Mouse (Mus musculus): ENCODE results near the gene Cngb1. TPM values are rescaled to one million over a fixed set of nuclear protein-coding genes. Genes with fewer than 3 reads are reported as not detected.

Gene Cngb1
- polyA plus RNA-seq, 1 experiment from 2014 or later = 0.59 TPM

DNA sequence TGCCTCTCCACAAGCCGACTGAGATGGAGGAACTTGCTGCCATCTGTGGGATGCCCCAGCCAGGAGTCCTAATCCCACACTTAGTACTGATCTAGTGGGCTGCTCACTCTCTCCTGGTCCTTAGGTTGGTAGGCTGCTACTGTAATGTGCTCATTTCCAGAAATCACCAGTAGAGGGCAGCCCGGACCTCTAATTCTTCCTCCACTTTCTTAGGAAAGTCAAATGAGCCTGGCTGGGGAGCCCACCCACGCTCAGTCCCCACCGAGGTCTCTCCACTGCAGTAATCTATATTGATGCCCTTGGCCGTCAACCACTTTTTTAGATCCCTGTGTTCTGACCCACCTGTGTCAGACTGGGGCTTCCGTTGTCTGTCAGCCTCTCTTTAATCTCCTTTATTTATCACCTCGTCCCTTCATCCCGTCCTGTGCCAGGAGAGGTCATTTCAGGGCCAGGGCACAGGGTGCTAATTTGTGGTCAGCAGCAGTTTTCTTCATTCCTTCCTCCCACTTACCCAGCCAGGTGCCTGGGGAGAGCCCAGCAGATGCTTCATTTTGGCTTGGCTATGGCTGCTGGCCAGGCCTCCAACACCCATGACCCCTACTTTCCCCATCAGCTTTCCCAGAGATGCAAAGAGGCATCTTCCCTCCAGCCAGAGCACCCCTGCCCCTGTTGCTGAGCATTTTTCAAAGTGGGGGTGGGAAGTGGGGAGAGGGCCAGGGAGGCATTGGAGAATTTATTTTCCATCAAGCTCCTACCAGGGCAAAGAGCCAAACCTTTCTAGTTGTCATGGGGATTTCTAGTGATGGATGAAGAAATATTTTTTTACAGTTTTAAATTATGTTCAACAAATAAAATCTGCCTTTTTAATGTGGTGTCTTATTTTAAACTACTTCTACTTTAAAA lies 40.5 kb upstream of the Cngb1 start:
- Histone ChIP-seq H3K4me3 (replicated peaks; ENCODE audit: low read depth, low read length) (no peak overlapping the region), H3K27me3 (ENCODE audit: control insufficient read depth, insufficient read depth, low read length) (no peaks in the 10 kb centered on the region), H3K36me3 (ENCODE audit: control insufficient read depth, insufficient read depth, low read length) (peaks cover 21% of the 10 kb centered on the region), H3K9ac (replicated peaks; ENCODE audit: low read length) (no peak overlapping the region), H3K4me1 (ENCODE audit: control insufficient read depth, insufficient read depth, low read length) (0 out of 2 replicates have a peak, but pooled peaks cover 6% of the 10 kb centered on the region), H3K9me3 (ENCODE audit: control insufficient read depth, low read length) (no peaks in the 10 kb centered on the region), H3K27ac (replicated peaks; ENCODE audit: low read depth, low read length) (no peak overlapping the region), H3K4me2 (ENCODE audit: low read length) (no peak overlapping the region)
- 32% methylated on average over 8 of the region's 8 CpGs for WGBS
- ATAC-seq (ENCODE audit: low FRiP score, low TSS enrichment) = peak; percentile 51; the same call in 1 of the 2 replicates
- peak; percentile 91 for DNase-seq

DNA sequence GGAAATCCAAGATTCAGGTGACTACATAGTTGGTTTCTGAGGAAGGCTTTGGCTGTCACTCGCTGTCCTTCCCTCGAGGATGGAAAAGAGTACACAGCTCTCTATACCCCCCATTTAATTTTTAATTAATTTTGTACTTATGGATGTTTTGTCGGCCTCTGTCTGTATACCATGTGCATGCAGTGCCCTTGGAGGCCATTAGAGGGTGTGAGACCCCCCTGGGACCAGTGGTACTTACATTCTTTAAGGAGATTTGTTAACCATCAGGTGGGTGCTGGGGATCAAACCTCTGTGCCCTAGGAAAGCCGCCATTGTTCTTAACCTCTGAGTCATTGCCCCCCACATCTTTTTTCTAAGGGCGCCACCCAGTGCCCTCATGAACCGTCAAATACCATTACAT lies 38.3 kb upstream of the Cngb1 start:
- Histone ChIP-seq H3K27ac (replicated peaks; ENCODE audit: low read depth, low read length) (no peak overlapping the region), H3K4me1 (ENCODE audit: control insufficient read depth, insufficient read depth, low read length) (no peaks in the 10 kb centered on the region), H3K27me3 (ENCODE audit: control insufficient read depth, insufficient read depth, low read length) (no peaks in the 10 kb centered on the region), H3K36me3 (ENCODE audit: control insufficient read depth, insufficient read depth, low read length) (peaks cover 29% of the 10 kb centered on the region), H3K4me3 (replicated peaks; ENCODE audit: low read depth, low read length) (no peak overlapping the region), H3K9me3 (ENCODE audit: control insufficient read depth, low read length) (no peaks in the 10 kb centered on the region), H3K4me2 (ENCODE audit: low read length) (no peak overlapping the region), H3K9ac (replicated peaks; ENCODE audit: low read length) (no peak overlapping the region)
- DNase-seq = no peak
- WGBS = 78% methylated on average over 6 of the region's 6 CpGs
- ATAC-seq (ENCODE audit: low FRiP score, low TSS enrichment) = no peak

DNA sequence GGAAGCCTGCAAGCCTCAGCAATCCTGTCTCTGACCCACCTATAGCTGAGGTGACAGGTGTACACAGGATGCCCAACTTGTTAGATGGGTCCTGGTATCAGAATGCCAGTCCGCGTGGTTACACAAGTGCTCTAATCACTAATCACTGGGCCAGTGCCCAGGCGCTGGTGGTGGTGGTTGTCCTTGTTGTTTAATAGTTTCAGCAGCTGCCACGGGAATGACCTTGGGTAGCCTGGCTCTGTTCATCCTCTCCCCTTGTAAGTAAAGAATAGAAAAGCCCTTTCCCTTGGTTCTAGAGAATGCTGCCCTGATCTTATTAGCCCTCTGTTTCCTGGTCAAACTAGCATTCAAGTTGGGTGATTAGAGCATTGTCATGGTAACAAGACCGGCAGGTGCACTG lies 35.3 kb upstream of the Cngb1 start:
- H3K4me1 ChIP-seq (ENCODE audit: control insufficient read depth, insufficient read depth, low read length) = no peaks in the 10 kb centered on the region
- no peak overlapping the region for H3K27ac ChIP-seq (replicated peaks; ENCODE audit: low read depth, low read length)
- no peak for DNase-seq
- H3K9ac ChIP-seq (replicated peaks; ENCODE audit: low read length) = no peak overlapping the region
- no peak overlapping the region for H3K4me3 ChIP-seq (replicated peaks; ENCODE audit: low read depth, low read length)
- H3K36me3 ChIP-seq (ENCODE audit: control insufficient read depth, insufficient read depth, low read length) = peaks cover 48% of the 10 kb centered on the region
- no peaks in the 10 kb centered on the region for H3K27me3 ChIP-seq (ENCODE audit: control insufficient read depth, insufficient read depth, low read length)
- WGBS = 69% methylated on average over 5 of the region's 5 CpGs
- ATAC-seq (ENCODE audit: low FRiP score, low TSS enrichment) = no peak
- no peaks in the 10 kb centered on the region for H3K9me3 ChIP-seq (ENCODE audit: control insufficient read depth, low read length)
- no peak overlapping the region for H3K4me2 ChIP-seq (ENCODE audit: low read length)

DNA sequence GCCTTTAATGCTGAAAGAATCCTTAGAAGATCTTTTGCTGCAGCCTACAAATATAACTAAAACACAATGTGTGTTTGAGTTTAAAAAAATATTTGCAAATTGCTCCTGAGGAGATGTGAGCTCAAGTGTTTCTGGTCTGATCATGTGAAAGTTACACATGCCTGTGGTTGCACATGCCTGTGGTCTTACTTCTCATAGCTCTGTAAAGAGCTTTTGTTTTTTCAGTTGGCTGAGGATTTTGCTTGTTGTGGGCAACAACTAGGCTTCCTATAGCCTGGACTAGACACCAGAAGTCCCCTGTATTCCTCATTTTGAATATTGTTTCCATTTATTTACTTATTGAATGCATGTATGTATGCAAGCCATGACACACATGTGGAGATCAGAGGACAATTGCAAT lies 30.0 kb upstream of the Cngb1 start:
- H3K36me3 ChIP-seq (ENCODE audit: control insufficient read depth, insufficient read depth, low read length) = peaks cover 27% of the 10 kb centered on the region
- H3K27me3 ChIP-seq (ENCODE audit: control insufficient read depth, insufficient read depth, low read length) = no peaks in the 10 kb centered on the region
- no peak overlapping the region for H3K4me3 ChIP-seq (replicated peaks; ENCODE audit: low read depth, low read length)
- no peak overlapping the region for H3K27ac ChIP-seq (replicated peaks; ENCODE audit: low read depth, low read length)
- no peak overlapping the region for H3K9ac ChIP-seq (replicated peaks; ENCODE audit: low read length)
- no peak for ATAC-seq (ENCODE audit: low FRiP score, low TSS enrichment)
- H3K4me2 ChIP-seq (ENCODE audit: low read length) = no peak overlapping the region
- peaks cover 7% of the 10 kb centered on the region; the same call in 1 of the 2 replicates for H3K4me1 ChIP-seq (ENCODE audit: control insufficient read depth, insufficient read depth, low read length)
- DNase-seq = no peak
- no peaks in the 10 kb centered on the region for H3K9me3 ChIP-seq (ENCODE audit: control insufficient read depth, low read length)

DNA sequence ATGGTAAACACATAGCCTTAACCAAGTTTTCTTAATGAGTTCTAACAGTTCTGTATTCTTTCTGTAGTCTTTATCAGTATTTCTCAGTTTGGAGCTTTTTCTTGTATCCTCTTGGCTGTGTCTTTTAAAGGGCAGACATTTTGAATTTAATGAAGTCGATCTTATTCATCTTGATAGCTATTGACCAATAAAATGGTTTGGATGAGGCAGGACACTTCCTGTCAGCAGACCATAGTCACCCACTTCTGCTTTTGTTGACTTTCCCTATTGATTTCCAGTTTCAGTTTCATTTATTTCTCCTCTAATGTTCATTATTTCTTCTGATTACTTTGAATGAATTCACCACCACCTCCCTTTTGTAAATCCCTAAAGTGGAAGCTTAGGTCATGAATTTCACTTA lies 29.3 kb upstream of the Cngb1 start:
- Histone ChIP-seq H3K27me3 (ENCODE audit: control insufficient read depth, insufficient read depth, low read length) (no peaks in the 10 kb centered on the region), H3K4me1 (ENCODE audit: control insufficient read depth, insufficient read depth, low read length) (peaks cover 9% of the 10 kb centered on the region), H3K9me3 (ENCODE audit: control insufficient read depth, low read length) (no peaks in the 10 kb centered on the region), H3K27ac (replicated peaks; ENCODE audit: low read depth, low read length) (no peak overlapping the region), H3K36me3 (ENCODE audit: control insufficient read depth, insufficient read depth, low read length) (peaks cover 20% of the 10 kb centered on the region), H3K4me2 (ENCODE audit: low read length) (no peak overlapping the region), H3K4me3 (replicated peaks; ENCODE audit: low read depth, low read length) (no peak overlapping the region), H3K9ac (replicated peaks; ENCODE audit: low read length) (no peak overlapping the region)
- ATAC-seq (ENCODE audit: low FRiP score, low TSS enrichment) = no peak
- WGBS = 91% methylated on average over 1 of the region's 1 CpGs
- no peak for DNase-seq

DNA sequence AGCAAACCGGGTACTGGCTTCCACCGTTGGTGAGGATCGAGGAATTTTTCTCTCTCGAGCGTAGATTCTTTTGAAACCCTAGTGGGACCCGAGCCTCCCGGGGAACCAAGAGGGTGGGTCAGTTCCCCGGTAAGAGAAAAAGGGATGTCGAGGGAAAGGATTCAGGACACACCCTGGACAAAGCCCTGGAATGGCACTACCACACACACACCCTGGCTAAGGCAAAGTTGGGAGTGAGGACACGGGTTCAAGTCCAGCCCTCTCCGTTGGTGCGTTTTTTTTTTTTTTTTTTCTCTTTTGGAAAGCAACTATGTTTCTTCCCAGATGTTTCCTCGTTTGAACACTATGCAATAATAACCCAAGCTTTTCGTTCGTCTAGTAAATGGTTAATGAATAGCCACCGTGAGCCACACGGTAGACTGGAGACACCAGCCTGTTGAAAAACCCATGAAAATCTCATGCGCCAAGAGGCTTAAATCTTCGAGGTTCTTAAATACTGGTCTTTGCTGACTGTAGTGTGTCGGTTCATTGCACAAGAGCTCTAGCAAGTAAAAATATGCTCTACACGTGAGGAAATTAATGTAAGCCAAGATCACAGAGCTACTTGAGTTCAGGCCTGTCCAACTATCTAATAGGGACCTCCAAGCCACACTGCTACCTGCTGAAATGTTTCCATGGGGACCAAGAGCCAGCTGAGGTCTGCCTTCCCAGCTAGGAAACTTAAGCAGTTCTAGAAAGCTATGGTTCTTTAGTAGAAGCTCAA lies 26.2 kb upstream of the Cngb1 start:
- Histone ChIP-seq H3K36me3 (ENCODE audit: control insufficient read depth, insufficient read depth, low read length) (peaks cover 28% of the 10 kb centered on the region), H3K27ac (replicated peaks; ENCODE audit: low read depth, low read length) (peak overlapping the region; percentile 93), H3K4me1 (ENCODE audit: control insufficient read depth, insufficient read depth, low read length) (peaks cover 21% of the 10 kb centered on the region), H3K4me2 (ENCODE audit: low read length) (peak overlapping the region; percentile 89), H3K4me3 (replicated peaks; ENCODE audit: low read depth, low read length) (peak overlapping the region; percentile 88), H3K9me3 (ENCODE audit: control insufficient read depth, low read length) (no peaks in the 10 kb centered on the region), H3K27me3 (ENCODE audit: control insufficient read depth, insufficient read depth, low read length) (no peaks in the 10 kb centered on the region), H3K9ac (replicated peaks; ENCODE audit: low read length) (peak overlapping the region; percentile 96)
- ATAC-seq (ENCODE audit: low FRiP score, low TSS enrichment) (peak; percentile 5; the same call in 1 of the 2 replicates), DNase-seq (no peak)
- 27% methylated on average over 21 of the region's 21 CpGs for WGBS

DNA sequence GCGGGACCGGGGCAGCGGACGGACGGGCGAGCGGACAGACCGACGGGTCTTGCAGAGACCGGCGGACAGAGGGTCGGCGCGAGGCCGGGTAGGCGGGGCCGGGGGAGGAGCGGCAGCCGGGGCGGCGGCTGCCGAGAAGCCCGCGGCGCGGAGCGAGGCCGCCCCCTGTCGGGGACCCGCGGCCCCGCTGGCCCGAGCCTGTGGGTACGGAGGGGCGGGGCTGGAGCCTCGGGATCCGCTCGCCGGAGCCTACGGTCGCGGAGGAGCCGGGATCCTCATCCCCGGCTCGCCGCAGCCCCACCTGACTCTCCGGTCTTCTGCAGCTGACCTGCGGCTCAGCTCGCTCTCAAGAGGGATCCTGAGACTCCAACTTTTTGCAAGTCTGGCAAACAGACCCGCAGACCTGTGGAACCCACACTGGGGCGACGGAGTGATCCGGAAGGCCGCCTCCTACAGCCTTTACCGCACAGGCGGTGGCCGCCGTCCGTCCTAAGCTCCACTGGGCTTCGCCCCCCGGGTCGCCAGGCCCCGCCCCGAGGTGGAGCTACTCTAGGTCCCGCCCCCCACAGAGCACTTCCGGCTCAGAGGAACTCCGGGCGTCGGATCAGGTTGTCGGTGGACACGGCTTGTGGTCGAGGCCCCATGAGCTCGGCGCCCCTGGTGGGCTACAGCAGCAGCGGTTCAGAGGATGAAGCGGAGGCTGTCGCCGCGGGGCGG lies 25.5 kb upstream of the Cngb1 start, which contains the start of the genes Zfp319 and Usb1:
Gene Zfp319, minus strand, starts transcription at position 231 of the 717 bp plus-strand sequence.
Gene Usb1, plus strand, starts transcription at position 565 of the 717 bp plus-strand sequence.
- ATAC-seq (ENCODE audit: low FRiP score, low TSS enrichment) (peak; percentile 94), DNase-seq (peak; percentile 95)
- Histone ChIP-seq H3K27ac (replicated peaks; ENCODE audit: low read depth, low read length) (peak within 1 kb of the TSS; percentile 93), H3K4me1 (ENCODE audit: control insufficient read depth, insufficient read depth, low read length) (peaks cover 21% of the 10 kb centered on the region), H3K9ac (replicated peaks; ENCODE audit: low read length) (peak within 1 kb of the TSS; percentile 96), H3K4me3 (replicated peaks; ENCODE audit: low read depth, low read length) (peak within 1 kb of the TSS; percentile 88), H3K4me2 (ENCODE audit: low read length) (peak within 1 kb of the TSS; percentile 89), H3K9me3 (ENCODE audit: control insufficient read depth, low read length) (no peaks in the 10 kb centered on the region), H3K36me3 (ENCODE audit: control insufficient read depth, insufficient read depth, low read length) (peaks cover 32% of the 10 kb centered on the region), H3K27me3 (ENCODE audit: control insufficient read depth, insufficient read depth, low read length) (no peaks in the 10 kb centered on the region)
- WGBS = under 1% methylated on average over 74 of the region's 80 CpGs

DNA sequence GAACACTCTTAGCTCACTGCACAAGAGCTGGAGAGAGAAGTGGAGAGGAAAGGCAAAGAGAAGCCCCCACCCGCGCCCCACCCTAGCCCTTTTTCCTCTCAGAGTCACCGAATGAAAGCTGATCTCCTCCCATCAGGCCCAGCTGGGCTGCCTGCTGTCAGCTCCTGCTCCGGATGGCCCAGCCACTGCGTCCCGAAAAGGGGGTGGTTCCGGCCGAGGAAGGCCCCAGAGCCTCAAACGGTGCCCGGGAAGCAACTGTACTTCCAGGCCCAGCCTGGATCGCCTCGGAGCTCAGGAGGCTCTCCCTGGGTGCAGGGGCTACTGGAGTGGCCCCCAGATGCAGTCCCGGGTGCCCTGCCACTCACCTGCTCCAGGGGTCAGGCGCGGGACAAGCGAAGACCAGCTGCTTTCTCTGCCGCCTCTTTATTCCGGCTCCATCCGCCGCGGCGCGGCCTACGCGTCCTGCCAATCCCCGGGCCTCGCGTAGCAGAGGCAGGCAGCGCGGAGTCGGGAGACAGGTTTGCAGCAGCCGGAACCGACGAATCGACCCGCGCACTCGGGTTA lies 24.9 kb upstream of the Cngb1 start:
- Histone ChIP-seq H3K27ac (replicated peaks; ENCODE audit: low read depth, low read length) (peak overlapping the region; percentile 93), H3K27me3 (ENCODE audit: control insufficient read depth, insufficient read depth, low read length) (no peaks in the 10 kb centered on the region), H3K4me1 (ENCODE audit: control insufficient read depth, insufficient read depth, low read length) (peaks cover 21% of the 10 kb centered on the region), H3K4me2 (ENCODE audit: low read length) (peak overlapping the region; percentile 89), H3K4me3 (replicated peaks; ENCODE audit: low read depth, low read length) (peak overlapping the region; percentile 88), H3K36me3 (ENCODE audit: control insufficient read depth, insufficient read depth, low read length) (peaks cover 39% of the 10 kb centered on the region), H3K9ac (replicated peaks; ENCODE audit: low read length) (peak overlapping the region; percentile 96), H3K9me3 (ENCODE audit: control insufficient read depth, low read length) (no peaks in the 10 kb centered on the region)
- DNase-seq = no peak
- under 1% methylated on average over 38 of the region's 38 CpGs for WGBS
- peak; percentile 49 for ATAC-seq (ENCODE audit: low FRiP score, low TSS enrichment)

All from midbrain, embryonic 14.5 days (tissue).